8 mouse cellular contexts compared by ENCODE assay signal in genomic region chr15:98806809-98807770, GRCm38 (mm10). TPM values are rescaled to one million over a fixed set of nuclear protein-coding genes. Genes with fewer than 3 reads are reported as not detected.
A peak's percentile ranks its signal among the peaks of the same experiment; 100 is the strongest.
DNase-seq lines count a peak whose midpoint lies in the region; ATAC-seq lines count a peak whose summit lies in the region.

No protein-coding gene starts in this region.

- H3K4me3 ChIP-seq in heart, embryonic 12.5 days: peak overlapping the region; percentile 56
- H3K4me3 ChIP-seq in forebrain, embryonic 16.5 days (replicated peaks; ENCODE audit: low read length): peak overlapping the region; percentile 54

- no peak for DNase-seq in heart, adult 8-10 months (ENCODE audit: low spot score)
- DNase-seq in R1 (ENCODE audit: low read depth, low spot score): peak; percentile 66
- DNase-seq in kidney, postnatal 25 days: peak; percentile 23 to 67
- peak; percentile 42 for DNase-seq in naive thymus-derived CD4-positive, alpha-beta T cell, adult 2 months (ENCODE audit: low read depth)
- no peak for DNase-seq in left cerebral cortex, postnatal 14 days (ENCODE audit: low spot score in 2 of 2)
- no peak for DNase-seq in ovary, postnatal 10 days (ENCODE audit: low spot score)

- H3K9ac ChIP-seq in heart, embryonic 12.5 days: peak overlapping the region; percentile 62
- H3K9ac ChIP-seq in forebrain, embryonic 16.5 days (replicated peaks; ENCODE audit: low read depth, low read length): peak overlapping the region; percentile 29; the same call in 1 of the 2 replicates

- intact Hi-C loops in left cerebral cortex, postnatal 14 days (cut with DNase I): loop anchor here (2.0 to 5.0 kb wide), 2 partner anchors 14 to 120 kb away; no protein-coding TSS in a partner anchor

- H3K4me1 ChIP-seq in heart, embryonic 12.5 days (replicated peaks): peaks cover 62% of the 10 kb centered on the region
- H3K4me1 ChIP-seq in forebrain, embryonic 16.5 days (replicated peaks; ENCODE audit: control insufficient read depth, insufficient read depth, low read length): peaks cover 43% of the 10 kb centered on the region

- peak overlapping the region; percentile 97 for H3K4me2 ChIP-seq in heart, embryonic 12.5 days
- peak overlapping the region; percentile 80 for H3K4me2 ChIP-seq in forebrain, embryonic 16.5 days (ENCODE audit: low read length)

- H3K27ac ChIP-seq in heart, embryonic 12.5 days (ENCODE audit: poor library complexity, severe bottlenecking): no peak overlapping the region
- H3K27ac ChIP-seq in forebrain, embryonic 16.5 days (ENCODE audit: low read length): no peak overlapping the region

- peaks cover 14% of the 10 kb centered on the region for H3K36me3 ChIP-seq in heart, embryonic 12.5 days
- no peaks in the 10 kb centered on the region for H3K36me3 ChIP-seq in forebrain, embryonic 16.5 days (ENCODE audit: control insufficient read depth, insufficient read depth)

- peaks cover 87% of the 10 kb centered on the region for H3K27me3 ChIP-seq in heart, embryonic 12.5 days (replicated peaks)
- H3K27me3 ChIP-seq in forebrain, embryonic 16.5 days (replicated peaks; ENCODE audit: control insufficient read depth, insufficient read depth, low read length): peaks cover 77% of the 10 kb centered on the region

- under 1% methylated on average over 58 of the region's 58 CpGs for WGBS in heart, embryonic 12.5 days
- under 1% methylated on average over 53 of the region's 58 CpGs for WGBS in forebrain, embryonic 16.5 days

- no peak for ATAC-seq in heart, embryonic 12.5 days (ENCODE audit: insufficient number of reproducible peaks, low FRiP score)
- ATAC-seq in forebrain, embryonic 16.5 days: no peak; the same call in 1 of the 2 replicates

- no peaks in the 10 kb centered on the region for H3K9me3 ChIP-seq in heart, embryonic 12.5 days (replicated peaks)
- no peaks in the 10 kb centered on the region for H3K9me3 ChIP-seq in forebrain, embryonic 16.5 days (ENCODE audit: control insufficient read depth, low read length)

RNA-seq across cellular contexts. Expression of gene Ddn, which starts 2.2 kb away (rescaled TPM):
- 0.04 and 0.14 TPM in 2 replicates for polyA plus RNA-seq in heart, embryonic 12.5 days (2016; fragmentation: Nextera tagmentation; extraction: Ambion mirVana)
- total RNA-seq in heart, adult 8-10 months (2022): under 1 TPM; 0.63 to 0.84 (median 0.72) TPM
- polyA plus RNA-seq in forebrain, embryonic 16.5 days (2015; fragmentation: Nextera tagmentation; extraction: Ambion mirVana): 0.46 and 0.58 TPM in 2 replicates
- total RNA-seq in left cerebral cortex, postnatal 14 days (2021): 100 to 1,000 TPM; 421 to 445 TPM

RNA-seq across cellular contexts. Expression of gene Wnt1, which starts 17.4 kb away (rescaled TPM):
- not detected in 2 replicates for polyA plus RNA-seq in heart, embryonic 12.5 days (2016; fragmentation: Nextera tagmentation; extraction: Ambion mirVana)
- not detected for total RNA-seq in heart, adult 8-10 months (2022)
- polyA plus RNA-seq in forebrain, embryonic 16.5 days (2015; fragmentation: Nextera tagmentation; extraction: Ambion mirVana): 0.10 and 0.42 TPM in 2 replicates
- not detected for total RNA-seq in left cerebral cortex, postnatal 14 days (2021)

RNA-seq across cellular contexts. Expression of gene Prkag1, which starts 24.2 kb away (rescaled TPM):
- polyA plus RNA-seq in heart, embryonic 12.5 days (2016; fragmentation: Nextera tagmentation; extraction: Ambion mirVana): 81.5 and 83.5 TPM in 2 replicates
- total RNA-seq in heart, adult 8-10 months (2022): 100 to 1,000 TPM in 2 of 4 experiments, 10 to 100 TPM in 2; 96.7 to 129 (median 109) TPM
- 79.5 and 89.2 TPM in 2 replicates for polyA plus RNA-seq in forebrain, embryonic 16.5 days (2015; fragmentation: Nextera tagmentation; extraction: Ambion mirVana)
- total RNA-seq in left cerebral cortex, postnatal 14 days (2021): 10 to 100 TPM; 41.5 to 45.4 TPM

RNA-seq across cellular contexts. Expression of gene Wnt10b, which starts 29.1 kb away (rescaled TPM):
- not detected in 2 replicates for polyA plus RNA-seq in heart, embryonic 12.5 days (2016; fragmentation: Nextera tagmentation; extraction: Ambion mirVana)
- under 1 TPM in 3 of 4 experiments, not detected in 1; 0.16 to 0.44 (median 0.26) TPM for total RNA-seq in heart, adult 8-10 months (2022)
- polyA plus RNA-seq in forebrain, embryonic 16.5 days (2015; fragmentation: Nextera tagmentation; extraction: Ambion mirVana): not detected in 2 replicates
- total RNA-seq in left cerebral cortex, postnatal 14 days (2021): under 1 TPM; 0.55 to 0.75 TPM

RNA-seq across cellular contexts. Expression of gene Arf3, which starts 44.1 kb away (rescaled TPM):
- polyA plus RNA-seq in heart, embryonic 12.5 days (2016; fragmentation: Nextera tagmentation; extraction: Ambion mirVana): 46.3 and 46.9 TPM in 2 replicates
- total RNA-seq in heart, adult 8-10 months (2022): 10 to 100 TPM; 18.0 to 20.9 (median 19.1) TPM
- 82.6 and 99.9 TPM in 2 replicates for polyA plus RNA-seq in forebrain, embryonic 16.5 days (2015; fragmentation: Nextera tagmentation; extraction: Ambion mirVana)
- total RNA-seq in left cerebral cortex, postnatal 14 days (2021): 100 to 1,000 TPM; 729 to 796 TPM

Comparison
In these comparisons a context has a peak if more than half of its experiments do, and no peak if none do; other contexts are left out.
1. DNase-seq: peak in R1 (single experiment), kidney, postnatal 25 days (2 of 2) and naive thymus-derived CD4-positive, alpha-beta T cell, adult 2 months (single experiment); none in heart, adult 8-10 months (single experiment), left cerebral cortex, postnatal 14 days (0 of 2) and ovary, postnatal 10 days (single experiment).
2. RNA of gene Ddn, which starts 2.2 kb away (total RNA-seq): 421 to 445 TPM in left cerebral cortex, postnatal 14 days; 0.63 to 0.84 TPM in heart, adult 8-10 months; every median in the first group is over 100 times any median in the second.